Mouse (Mus musculus) forebrain, embryonic 16.5 days (tissue): ENCODE data around the gene Mmd. TPM values are rescaled to one million over a fixed set of nuclear protein-coding genes. Genes with fewer than 3 reads are reported as not detected.

Experiments
- ATAC-seq: fragments of 200-750 bp; cut with Nextera tagmentation; 2 replicates; pipeline ENCODE4 v1.8.0; 2017; ENCODE audit warnings: mild to moderate bottlenecking, moderate library complexity
- H3K27ac ChIP-seq: fragments of 300-500 bp; sonication (generic); 2 replicates; pipeline ENCODE4 v1.5.1; 2014; ENCODE audit warnings: low read length, control low read depth
- H3K27me3 ChIP-seq: fragments of 300-500 bp; sonication (generic); replicated peaks from 2 replicates; pipeline ENCODE4 v1.6.1; 2014; ENCODE audit warnings: low read length; ENCODE audit not compliant: control insufficient read depth, insufficient read depth
- H3K36me3 ChIP-seq: fragments of 300-500 bp; sonication (generic); 2 replicates; pipeline ENCODE4 v1.6.1; 2014; ENCODE audit not compliant: control insufficient read depth, insufficient read depth
- H3K4me1 ChIP-seq: fragments of 300-500 bp; sonication (generic); replicated peaks from 2 replicates; pipeline ENCODE4 v1.6.1; 2014; ENCODE audit warnings: low read length; ENCODE audit not compliant: control insufficient read depth, insufficient read depth
- H3K4me2 ChIP-seq: fragments of 300-500 bp; sonication (generic); 2 replicates; pipeline ENCODE4 v1.6.1; 2014; ENCODE audit warnings: mild to moderate bottlenecking, low read length, control low read depth
- H3K4me3 ChIP-seq: fragments of 300-500 bp; sonication (generic); replicated peaks from 2 replicates; pipeline ENCODE4 v1.5.1; 2014; ENCODE audit warnings: mild to moderate bottlenecking, low read length, control low read depth
- H3K9ac ChIP-seq: fragments of 300-500 bp; sonication (generic); replicated peaks from 2 replicates; pipeline ENCODE4 v1.6.1; 2014; ENCODE audit warnings: low read depth, low read length, control low read depth
- H3K9me3 ChIP-seq: fragments of 300-500 bp; sonication (generic); 2 replicates; pipeline ENCODE4 v1.6.1; 2016; ENCODE audit warnings: low read length; ENCODE audit not compliant: control insufficient read depth
- WGBS: fragments of 180-500 bp; shearing (Covaris S2); extraction: QIAGEN DNeasy Blood & Tissue Kit; methylation state at CpG from one replicate; pipeline ENCODE4 v1.1.7; 2014; 5-methylcytosine and 5-hydroxymethylcytosine counted together
- polyA plus RNA-seq: library from polyadenylated mRNA; unstranded; fragments of >200 nt; fragmentation: Nextera tagmentation; extraction: Ambion mirVana; gene quantifications from 2 replicates; pipeline ENCODE4 v1.2.1, GENCODE M21; 2015

Mmd gene
- polyA plus RNA-seq, 1 experiment from 2014 or later, result 104 TPM

DNA sequence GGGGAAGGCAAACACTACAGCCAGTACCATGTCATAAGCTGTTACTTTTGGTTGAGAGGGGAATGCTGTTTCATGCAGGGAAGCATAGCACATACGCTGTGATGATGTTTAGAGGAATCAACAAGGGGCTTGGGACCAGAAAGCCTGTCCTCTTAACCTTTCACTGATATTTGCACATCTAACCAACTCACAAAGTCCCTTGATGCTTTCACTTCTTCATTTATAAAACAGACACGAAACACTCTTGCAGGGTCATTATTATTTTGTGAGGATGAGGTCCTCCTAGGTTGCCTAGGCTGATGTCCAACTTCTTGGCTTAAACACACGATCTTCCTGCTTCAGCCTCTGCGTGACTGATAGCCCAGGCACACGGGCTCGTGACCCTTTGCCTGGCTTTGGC is 3.6 kb upstream of the Mmd start:
- H3K27ac ChIP-seq, result no peak overlapping the region
- no peak overlapping the region for H3K4me3 ChIP-seq
- H3K27me3 ChIP-seq, result no peaks in the 10 kb centered on the region
- H3K4me2 ChIP-seq, result no peak overlapping the region
- 89% methylated on average over 6 of the region's 6 CpGs for WGBS
- H3K9ac ChIP-seq, result no peak overlapping the region
- H3K4me1 ChIP-seq, result peaks cover 9% of the 10 kb centered on the region
- no peaks in the 10 kb centered on the region for H3K36me3 ChIP-seq
- H3K9me3 ChIP-seq, result no peaks in the 10 kb centered on the region
- ATAC-seq, result no peak

DNA sequence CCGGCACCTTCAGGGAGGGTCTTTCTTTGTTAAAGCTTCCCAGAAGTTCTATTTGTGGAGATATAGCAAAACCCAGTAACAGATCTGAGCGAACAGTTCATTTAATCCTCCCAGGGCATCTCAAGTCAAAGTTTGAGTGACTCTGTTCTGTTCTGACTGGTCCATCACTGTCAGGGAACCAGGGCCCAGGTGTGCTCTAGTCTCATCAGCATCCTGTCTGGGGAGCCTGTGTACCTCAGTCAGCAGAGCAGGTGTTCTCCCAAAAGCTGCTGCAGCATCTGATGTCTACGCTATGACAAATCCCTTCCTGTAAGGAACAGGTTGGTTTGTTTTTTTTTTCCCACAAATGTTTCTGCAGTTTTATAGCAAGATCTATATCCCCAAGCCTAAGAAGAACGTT is 2.6 kb upstream of the Mmd start:
- no peaks in the 10 kb centered on the region for H3K27me3 ChIP-seq
- 84% methylated on average over 4 of the region's 4 CpGs for WGBS
- no peaks in the 10 kb centered on the region for H3K36me3 ChIP-seq
- H3K4me3 ChIP-seq, result no peak overlapping the region
- H3K4me2 ChIP-seq, result no peak overlapping the region
- no peak for ATAC-seq
- H3K9me3 ChIP-seq, result no peaks in the 10 kb centered on the region
- no peak overlapping the region for H3K27ac ChIP-seq
- H3K9ac ChIP-seq, result no peak overlapping the region
- H3K4me1 ChIP-seq, result peaks cover 15% of the 10 kb centered on the region

DNA sequence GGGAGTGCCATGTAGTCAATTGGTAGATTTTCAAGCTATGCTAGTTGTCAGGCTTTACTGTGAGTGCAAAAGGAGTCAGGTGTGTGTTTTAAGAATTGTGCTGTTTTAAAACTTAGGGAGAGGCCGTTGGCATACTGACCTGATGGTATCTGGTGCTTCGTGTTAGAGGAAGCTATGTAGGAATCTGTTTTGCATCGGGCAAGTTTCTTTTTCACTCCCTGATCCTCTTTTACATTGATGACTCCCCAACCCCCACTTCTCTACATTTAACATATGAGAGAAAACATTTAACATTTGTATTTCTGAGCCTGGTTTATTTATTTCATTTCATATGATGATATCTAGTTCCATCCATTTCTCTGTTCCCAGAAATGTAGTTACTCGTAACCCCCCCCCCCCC is 1.5 kb upstream of the Mmd start:
- no peak overlapping the region for H3K9ac ChIP-seq
- no peak overlapping the region for H3K4me3 ChIP-seq
- no peak for ATAC-seq
- no peaks in the 10 kb centered on the region for H3K36me3 ChIP-seq
- 72% methylated on average over 4 of the region's 4 CpGs for WGBS
- H3K4me1 ChIP-seq, result peaks cover 22% of the 10 kb centered on the region
- H3K27ac ChIP-seq, result no peak overlapping the region
- no peak overlapping the region for H3K4me2 ChIP-seq
- H3K9me3 ChIP-seq, result no peaks in the 10 kb centered on the region
- no peaks in the 10 kb centered on the region for H3K27me3 ChIP-seq

DNA sequence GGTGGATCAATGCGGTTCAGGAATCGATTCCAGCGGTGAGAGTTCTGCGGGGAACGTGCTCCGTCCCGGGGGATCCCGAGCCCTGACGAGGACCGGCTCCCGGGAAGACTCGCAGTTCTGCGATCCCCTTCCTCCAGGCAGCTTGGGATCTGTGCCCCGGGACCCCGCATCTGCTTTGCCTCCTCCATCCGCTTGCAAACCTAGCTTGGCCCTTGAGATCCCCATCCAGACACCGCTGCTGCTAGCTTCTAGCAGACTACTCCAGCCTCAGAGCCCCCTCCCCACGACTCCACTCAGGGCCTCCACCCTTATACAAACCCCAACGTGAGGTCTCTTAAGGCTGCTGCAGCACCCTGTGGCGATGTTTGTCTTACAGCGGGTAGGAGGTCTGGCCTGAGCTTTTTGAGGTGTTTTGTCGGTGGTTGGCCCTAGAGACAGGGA is 465 bp downstream of the Mmd start:
- Histone ChIP-seq H3K9ac (peak overlapping the region; percentile 93), H3K27ac (peak overlapping the region; percentile 94), H3K27me3 (no peaks in the 10 kb centered on the region), H3K36me3 (no peaks in the 10 kb centered on the region), H3K4me2 (peak overlapping the region; percentile 65), H3K9me3 (no peaks in the 10 kb centered on the region), H3K4me3 (peak overlapping the region; percentile 96), H3K4me1 (peaks cover 22% of the 10 kb centered on the region)
- ATAC-seq, result peak; percentile 45
- WGBS, result under 1% methylated on average over 22 of the region's 22 CpGs

DNA sequence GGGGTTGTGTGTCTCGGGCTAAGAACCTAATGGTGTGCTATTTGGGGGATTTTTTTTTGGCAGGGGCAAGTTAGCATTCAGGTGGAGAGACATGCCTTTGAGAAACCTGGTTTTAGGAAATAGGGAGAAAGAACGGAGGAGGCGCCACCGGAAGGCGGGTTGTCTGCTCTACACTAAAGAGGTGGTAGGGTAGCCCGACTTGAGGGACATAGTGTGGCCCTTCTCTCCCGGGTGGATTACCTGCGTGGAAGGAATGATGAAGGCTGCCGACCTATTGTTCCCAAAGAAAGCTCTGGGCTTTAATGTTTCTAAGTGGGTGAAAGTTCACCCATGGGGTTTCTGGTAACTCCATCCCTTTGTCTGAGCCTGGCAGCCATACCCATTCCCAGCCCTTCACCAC is 933 bp downstream of the Mmd start:
- Histone ChIP-seq H3K4me2 (peak overlapping the region; percentile 65), H3K4me3 (peak overlapping the region; percentile 96), H3K27ac (peak overlapping the region; percentile 18; the same call in 1 of the 2 replicates), H3K27me3 (no peaks in the 10 kb centered on the region), H3K9me3 (no peaks in the 10 kb centered on the region), H3K9ac (peak overlapping the region; percentile 93), H3K4me1 (peaks cover 22% of the 10 kb centered on the region), H3K36me3 (no peaks in the 10 kb centered on the region)
- no peak for ATAC-seq
- WGBS, result 0% methylated on average over 9 of the region's 9 CpGs

DNA sequence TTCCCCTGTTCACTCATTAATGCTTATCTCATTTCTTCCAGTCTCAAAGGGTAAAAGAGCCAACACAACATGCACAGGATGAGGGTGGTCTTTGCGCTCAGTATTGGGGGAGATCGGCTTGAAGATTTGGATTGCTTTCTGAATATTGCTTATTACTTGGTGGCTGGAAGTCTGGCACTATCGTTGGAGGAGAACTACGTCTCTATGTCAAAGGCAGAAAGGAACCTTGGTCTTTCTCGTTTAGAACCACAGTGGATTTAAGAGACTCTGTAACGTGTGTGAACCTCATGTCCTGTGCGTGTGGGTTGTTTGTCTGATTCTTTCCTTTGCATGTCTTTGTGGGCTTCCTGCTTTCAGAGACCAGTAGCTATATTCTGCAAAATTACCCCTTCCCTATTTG is 1.5 kb downstream of the Mmd start:
- ATAC-seq, result no peak
- Histone ChIP-seq H3K36me3 (no peaks in the 10 kb centered on the region), H3K9ac (peak overlapping the region; percentile 5; the same call in 1 of the 2 replicates), H3K27me3 (no peaks in the 10 kb centered on the region), H3K27ac (no peak overlapping the region), H3K4me2 (peak overlapping the region; percentile 65), H3K9me3 (no peaks in the 10 kb centered on the region), H3K4me1 (peaks cover 26% of the 10 kb centered on the region), H3K4me3 (peak overlapping the region; percentile 96)
- WGBS, result 44% methylated on average over 7 of the region's 7 CpGs

DNA sequence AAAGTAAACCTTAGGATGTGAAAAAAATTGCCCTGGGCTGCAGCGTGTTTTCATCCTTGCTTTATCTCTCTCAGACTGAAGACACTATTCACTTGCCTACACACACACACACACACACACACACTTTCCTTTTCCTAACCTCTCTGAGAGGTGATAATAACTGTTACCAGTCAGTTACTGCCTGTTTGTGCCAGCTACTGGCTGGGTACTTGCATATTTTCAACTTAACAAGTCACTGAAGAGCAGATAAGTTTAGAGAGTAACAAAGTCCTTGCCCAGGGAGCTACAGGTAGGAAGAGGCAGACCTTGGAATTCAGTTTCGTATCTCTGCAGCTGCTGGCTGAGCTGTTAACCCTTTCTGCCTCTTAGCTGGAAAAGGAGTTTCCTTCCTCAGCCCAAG is 2.7 kb downstream of the Mmd start:
- no peaks in the 10 kb centered on the region for H3K9me3 ChIP-seq
- H3K27ac ChIP-seq, result no peak overlapping the region
- no peak overlapping the region for H3K9ac ChIP-seq
- H3K4me2 ChIP-seq, result no peak overlapping the region
- no peak for ATAC-seq
- H3K4me1 ChIP-seq, result peaks cover 30% of the 10 kb centered on the region
- H3K36me3 ChIP-seq, result no peaks in the 10 kb centered on the region
- H3K4me3 ChIP-seq, result no peak overlapping the region
- WGBS, result 50% methylated on average over 2 of the region's 2 CpGs
- H3K27me3 ChIP-seq, result no peaks in the 10 kb centered on the region

DNA sequence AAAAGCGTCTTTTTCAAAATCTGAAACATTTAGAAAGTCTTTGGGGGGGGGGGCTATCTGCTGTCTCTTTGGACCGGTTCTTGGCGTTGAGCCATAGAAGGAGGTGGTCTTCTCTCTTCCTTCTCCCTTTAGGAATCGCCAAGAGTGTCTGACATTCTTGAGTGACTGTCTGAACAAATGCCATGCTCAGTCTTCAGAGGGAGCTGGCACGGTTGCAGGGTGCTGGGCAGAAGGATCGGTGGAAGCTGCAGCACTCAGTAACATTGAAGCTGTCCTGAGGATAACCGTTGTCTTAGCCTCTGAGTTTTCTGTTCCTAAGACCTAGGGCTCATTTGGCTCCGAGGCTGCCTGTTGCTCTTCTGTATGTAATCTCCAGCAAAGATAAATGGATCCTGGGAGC is 3.1 kb downstream of the Mmd start:
- Histone ChIP-seq H3K27ac (no peak overlapping the region), H3K9ac (no peak overlapping the region), H3K36me3 (no peaks in the 10 kb centered on the region), H3K27me3 (no peaks in the 10 kb centered on the region), H3K4me3 (no peak overlapping the region), H3K4me2 (no peak overlapping the region), H3K9me3 (no peaks in the 10 kb centered on the region), H3K4me1 (peaks cover 30% of the 10 kb centered on the region)
- no peak for ATAC-seq
- WGBS, result 58% methylated on average over 8 of the region's 8 CpGs

DNA sequence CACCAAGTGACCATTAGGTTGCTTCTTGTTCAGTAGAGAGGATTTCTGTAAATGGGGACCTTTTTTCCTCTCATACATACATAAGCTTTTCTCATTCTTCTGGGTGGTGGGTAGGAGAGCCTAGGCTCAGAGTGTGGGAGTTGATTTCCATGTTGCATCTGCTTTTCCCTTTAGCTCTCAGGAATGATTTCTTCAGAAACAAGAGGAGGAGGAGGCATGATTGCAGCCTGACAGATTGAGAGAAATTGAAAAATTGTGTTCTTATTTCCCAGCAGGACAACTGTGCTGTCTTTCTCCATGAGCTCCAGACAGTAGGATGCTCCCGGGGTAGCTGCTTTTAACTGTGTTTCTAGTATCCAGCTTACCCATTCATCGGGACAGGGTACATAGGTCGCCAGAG is 5.3 kb downstream of the Mmd start:
- H3K9ac ChIP-seq, result no peak overlapping the region
- H3K36me3 ChIP-seq, result no peaks in the 10 kb centered on the region; the same call in 1 of the 2 replicates
- no peaks in the 10 kb centered on the region for H3K27me3 ChIP-seq
- H3K4me1 ChIP-seq, result peaks cover 32% of the 10 kb centered on the region
- H3K4me3 ChIP-seq, result no peak overlapping the region
- H3K9me3 ChIP-seq, result no peaks in the 10 kb centered on the region
- H3K4me2 ChIP-seq, result no peak overlapping the region
- ATAC-seq, result no peak
- H3K27ac ChIP-seq, result no peak overlapping the region
- WGBS, result 86% methylated on average over 3 of the region's 3 CpGs

DNA sequence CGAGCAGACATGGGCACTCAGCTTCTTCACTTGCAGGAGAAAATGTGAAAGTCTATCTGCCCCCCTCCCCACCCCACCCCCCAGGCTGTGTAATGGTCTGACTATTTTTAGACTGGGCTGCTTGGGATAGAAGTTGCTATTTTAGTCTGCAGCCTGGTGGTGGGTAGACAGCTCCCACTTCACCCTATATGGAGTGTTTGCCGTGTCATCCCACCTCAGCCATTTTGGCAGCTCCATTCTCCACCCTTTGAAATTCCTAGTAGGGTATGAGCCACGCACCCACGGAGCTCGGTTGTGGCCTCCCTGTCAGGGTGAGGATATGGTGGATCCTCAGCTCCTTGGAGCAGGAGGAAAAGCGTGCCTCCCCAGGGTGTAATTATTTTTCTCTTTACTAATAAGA is 6.4 kb downstream of the Mmd start:
- ATAC-seq, result 0 out of 2 replicates have a peak, but pooled peaks have one; percentile 13
- 83% methylated on average over 6 of the region's 6 CpGs for WGBS
- Histone ChIP-seq H3K4me2 (no peak overlapping the region), H3K9me3 (no peaks in the 10 kb centered on the region), H3K27ac (no peak overlapping the region), H3K27me3 (no peaks in the 10 kb centered on the region), H3K4me3 (no peak overlapping the region), H3K4me1 (peaks cover 24% of the 10 kb centered on the region), H3K9ac (no peak overlapping the region), H3K36me3 (peaks cover 4% of the 10 kb centered on the region)
